Mouse (Mus musculus): ENCODE measurements around the gene Dand5.

Gene Dand5

DNA sequence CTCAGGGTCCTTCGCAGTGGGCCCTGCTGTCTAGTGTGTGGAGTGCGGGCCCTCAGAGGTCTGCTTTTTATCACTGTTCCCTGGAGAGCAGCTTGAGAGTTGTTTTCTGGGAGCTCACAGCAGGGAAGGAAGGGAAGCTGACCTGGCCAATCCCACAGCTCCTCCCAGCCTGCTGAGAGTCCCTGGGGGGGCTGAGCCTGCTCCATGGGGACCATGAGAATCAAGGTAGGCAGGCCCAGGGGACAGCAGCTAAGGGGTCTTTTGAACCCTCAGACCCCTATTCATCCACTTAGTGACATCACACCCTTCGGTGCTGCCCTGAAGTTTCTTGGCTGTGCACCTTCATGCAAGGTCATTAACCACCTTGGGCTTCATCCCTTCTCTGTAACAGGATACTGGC lies at the start of gene Dand5:
Dand5 (minus strand) TSS at position 101 of the 400 bp plus-strand sequence.
- DNase-seq: no peak

- DNase-seq: peak; percentile 66
Observed at GRCm38 (mm10) chr8:84871376-84872308, 49.0 kb upstream of the Dand5 start, which contains the start of gene Syce2. Syce2 (plus strand) TSS chr8:84872111.

GRCm38 (mm10) chr8:84856864-84857441 lies 34.3 kb upstream of the Dand5 start, which contains the start of gene Farsa:
Farsa (plus strand) TSS chr8:84856989.
- DNase-seq: peak; percentile 91

- DNase-seq: no peak
Observed at GRCm38 (mm10) chr8:84856434-84856833, 33.8 kb upstream of the Dand5 start.

- peak; percentile 53 for DNase-seq
Observed at GRCm38 (mm10) chr8:84847684-84848435, 25.2 kb upstream of the Dand5 start.

- peak; percentile 100 for DNase-seq
Observed at GRCm38 (mm10) chr8:84846722-84847572, 24.3 kb upstream of the Dand5 start, which contains the start of gene Calr. Calr (minus strand) TSS chr8:84846934.

DNA sequence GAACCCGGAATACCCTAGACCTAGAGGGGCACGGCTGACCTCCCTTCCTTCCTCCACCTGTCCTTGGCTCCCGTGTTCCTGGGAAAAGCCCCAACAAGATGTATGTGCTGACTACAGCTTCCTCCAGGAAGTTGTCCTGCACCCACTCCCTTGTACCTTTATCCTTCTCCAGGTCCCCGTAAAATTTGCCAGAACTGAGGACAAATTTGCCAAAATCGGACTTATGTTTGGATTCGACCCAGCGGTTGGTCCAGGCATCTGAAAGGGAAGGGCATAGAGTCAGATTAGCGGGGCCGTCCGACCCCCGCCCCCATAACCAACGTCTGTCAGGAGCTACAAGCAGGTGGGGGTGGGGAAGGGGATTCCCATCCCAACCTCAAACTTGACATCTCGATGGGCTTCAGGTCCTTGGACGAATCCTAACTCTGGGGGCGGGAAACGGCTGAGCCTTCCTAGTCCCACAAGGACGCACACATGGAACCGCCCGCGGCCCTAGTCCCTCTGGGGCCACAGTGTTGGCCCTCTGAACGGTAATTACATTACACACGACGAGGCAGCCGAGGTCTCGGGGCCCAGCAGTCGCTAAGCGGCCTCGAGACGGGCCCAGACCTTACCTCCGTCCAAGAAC lies 23.6 kb upstream of the Dand5 start:
- peak; percentile 76 for DNase-seq

DNA sequence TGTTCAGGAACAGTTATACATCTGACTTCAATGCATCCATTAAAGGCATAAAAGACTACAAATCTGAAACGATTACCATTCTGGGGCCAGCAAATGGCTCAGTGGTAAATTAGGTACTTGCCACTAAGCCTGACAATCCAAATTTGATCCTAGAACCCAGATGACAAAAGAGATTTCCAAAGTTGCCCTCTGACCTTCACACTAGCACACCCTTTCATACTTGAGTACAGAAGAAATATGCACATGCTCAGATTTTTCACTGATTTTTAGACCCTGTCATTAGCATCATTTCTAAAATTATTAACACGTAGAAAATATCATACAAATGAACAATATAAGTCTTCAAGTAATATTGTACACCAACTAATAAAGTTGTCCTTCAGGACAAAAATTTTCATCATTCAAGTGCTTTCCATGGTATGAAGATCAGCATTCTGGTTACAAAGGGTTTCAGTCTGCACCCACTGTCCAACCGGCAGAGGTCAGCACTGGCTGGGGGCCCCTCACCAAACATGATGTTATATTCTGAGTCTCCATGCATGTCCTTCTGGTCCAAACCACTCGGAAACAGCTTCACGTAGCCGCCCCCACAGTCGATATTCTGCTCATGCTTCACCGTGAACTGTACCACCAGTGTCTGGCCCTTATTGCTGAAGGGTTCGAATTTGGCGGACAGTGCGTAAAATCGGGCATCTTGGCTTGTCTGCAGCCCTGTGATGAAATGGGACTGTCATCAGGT lies 22.9 kb upstream of the Dand5 start:
- peak; percentile 63 for DNase-seq

DNA sequence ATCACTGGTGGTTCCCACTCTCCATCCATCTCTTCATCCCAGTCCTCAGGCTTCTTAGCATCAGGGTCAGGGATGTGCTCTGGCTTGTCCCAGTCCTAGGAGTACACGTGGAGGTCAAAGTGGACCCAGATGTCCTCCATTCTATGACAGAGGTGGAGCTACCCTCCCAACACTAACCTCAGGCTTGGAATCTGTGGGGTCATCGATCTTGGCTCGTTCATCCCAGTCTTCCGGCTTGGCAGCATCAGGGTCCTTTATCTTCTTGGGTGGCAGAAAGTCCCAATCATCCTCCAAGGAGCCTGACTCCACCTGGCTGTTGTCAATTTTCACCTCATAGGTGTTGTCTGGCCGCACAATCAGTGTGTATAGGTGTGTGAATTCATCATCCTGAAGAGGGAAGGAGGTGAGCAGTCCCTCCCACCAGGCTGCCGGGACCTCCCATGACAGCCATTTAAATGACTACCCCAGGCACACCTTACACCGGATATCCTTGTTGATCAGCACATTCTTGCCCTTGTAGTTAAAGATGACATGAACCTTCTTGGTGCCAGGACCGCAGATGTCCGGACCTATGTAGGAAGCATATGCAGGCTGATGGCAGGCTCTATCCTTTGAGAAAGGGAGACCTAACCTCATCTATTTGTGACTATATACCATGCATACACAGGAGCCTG lies 21.9 kb upstream of the Dand5 start:
- peak; percentile 35 for DNase-seq

- no peak for DNase-seq
Observed at GRCm38 (mm10) chr8:84841514-84841913, 18.9 kb upstream of the Dand5 start.

DNA sequence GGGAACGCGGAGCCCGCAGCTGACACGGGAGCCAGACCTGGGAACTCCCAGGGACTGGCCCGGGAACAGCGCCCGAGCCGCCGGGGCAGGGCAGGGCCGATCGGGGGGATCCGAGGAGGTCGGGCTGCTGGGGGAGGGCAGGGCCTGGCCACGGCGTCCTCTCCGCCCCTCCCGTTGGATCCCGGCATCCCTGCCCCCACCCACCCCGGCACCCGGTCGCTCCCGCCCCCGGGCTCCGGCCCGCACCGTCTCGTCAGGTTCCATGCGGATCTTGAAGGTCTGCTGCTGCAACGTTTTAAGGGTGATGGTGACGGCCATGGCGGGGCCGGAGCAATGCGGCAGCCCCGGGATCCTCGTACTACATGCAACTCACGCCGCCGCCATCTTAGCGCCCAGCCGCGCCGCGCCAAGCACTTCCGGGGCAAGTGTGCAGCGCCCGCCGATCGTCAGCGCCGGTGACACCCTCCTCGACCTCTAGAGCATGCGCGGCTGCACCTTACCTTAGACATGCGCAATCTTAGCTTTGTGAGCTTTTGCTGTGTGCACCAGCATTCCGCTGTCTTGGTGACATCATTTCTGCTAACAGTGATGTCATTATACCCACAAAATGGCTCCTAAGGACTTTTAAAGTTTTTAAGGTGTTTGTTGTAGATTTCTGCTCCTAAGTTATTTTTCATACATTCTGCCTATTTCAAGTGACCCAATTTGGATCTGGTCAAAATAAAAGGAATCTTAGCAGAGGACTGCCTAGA lies 17.8 kb upstream of the Dand5 start, which contains the start of gene Rad23a:
Rad23a (minus strand) TSS at position 418 of the 752 bp plus-strand sequence.
- DNase-seq: peak; percentile 92

DNA sequence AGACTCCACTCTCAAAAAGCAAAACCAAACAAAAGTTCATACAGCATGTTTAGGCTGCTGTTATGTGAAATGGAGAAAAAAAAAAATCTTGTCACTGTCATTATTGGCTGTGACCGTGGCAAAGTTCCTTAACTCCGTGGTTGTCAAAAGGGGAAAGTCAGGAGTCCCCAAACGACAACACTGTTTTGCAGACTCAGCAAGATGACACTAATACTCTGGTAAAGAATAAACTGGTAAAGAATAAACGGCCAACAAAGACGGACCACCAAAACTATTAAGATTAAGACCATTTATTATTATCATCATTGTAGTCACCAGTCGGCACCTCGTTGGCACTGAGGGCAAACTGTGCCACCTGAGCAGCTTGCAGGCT lies 17.2 kb upstream of the Dand5 start:
- no peak for DNase-seq

- DNase-seq: no peak
Observed at GRCm38 (mm10) chr8:84839411-84839810, 16.8 kb upstream of the Dand5 start.

DNA sequence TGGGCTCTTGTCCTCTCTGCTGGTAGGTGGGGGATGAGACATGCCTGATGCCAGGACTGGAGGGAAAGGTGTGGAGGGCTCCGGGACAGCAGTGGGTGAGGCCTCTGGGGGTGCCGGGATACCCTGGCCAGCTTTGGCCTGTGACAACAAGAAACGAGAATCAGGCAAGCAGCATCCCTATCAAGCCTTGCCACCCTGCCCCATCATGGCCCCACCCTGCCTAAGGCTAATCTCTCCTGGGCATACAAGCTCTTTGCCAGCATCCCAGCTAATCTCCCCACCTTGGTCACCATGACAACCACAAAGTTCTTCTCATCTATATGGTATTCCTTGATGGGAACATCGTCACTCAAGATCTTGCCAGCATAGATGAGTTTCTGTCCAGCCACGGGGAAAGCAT lies 15.9 kb upstream of the Dand5 start:
- peak; percentile 43 for DNase-seq

GRCm38 (mm10) chr8:84837912-84838470 lies 15.4 kb upstream of the Dand5 start:
- peak; percentile 42 for DNase-seq

DNA sequence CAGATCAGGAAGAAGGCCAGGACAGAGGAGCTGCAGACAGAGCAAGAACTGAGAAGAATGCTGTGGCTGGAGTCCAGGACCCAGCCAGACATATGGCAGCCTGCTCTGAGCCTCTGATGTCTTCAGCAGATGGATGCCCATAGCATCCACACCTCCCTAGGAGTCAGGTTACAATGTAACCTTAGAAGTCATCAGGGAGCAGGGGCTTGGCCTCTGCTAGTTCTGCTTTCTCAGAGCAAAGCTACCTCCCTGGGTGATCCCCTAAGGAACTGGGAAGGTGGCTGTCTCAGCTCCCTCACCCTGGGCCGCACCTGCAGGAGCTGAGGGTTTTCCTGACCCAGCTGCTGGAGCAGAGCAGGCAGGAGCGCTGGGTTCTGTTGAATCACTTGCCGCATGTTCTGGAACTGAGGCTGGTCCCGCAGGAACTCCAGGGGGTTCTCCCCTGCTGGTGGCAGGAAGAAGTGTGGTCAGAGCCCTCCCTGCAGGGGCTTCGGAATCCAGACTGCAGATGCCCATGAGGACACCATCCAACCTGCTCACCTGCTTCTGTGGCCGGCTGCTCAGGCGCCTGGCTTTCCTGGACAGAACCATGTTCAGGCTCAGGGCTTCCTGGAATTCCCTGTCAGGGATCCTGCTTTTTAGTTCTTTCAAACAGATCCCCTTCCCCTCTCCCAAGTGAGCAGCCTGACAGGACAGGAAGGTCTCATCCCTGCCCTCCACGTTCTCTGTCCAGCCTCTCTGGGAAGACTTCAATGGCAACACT lies 14.7 kb upstream of the Dand5 start:
- peak; percentile 50 for DNase-seq

- peak; percentile 87 for DNase-seq
Observed at GRCm38 (mm10) chr8:84834866-84835855, 12.5 kb upstream of the Dand5 start.
